10 mouse cellular contexts compared by ENCODE assay signal in genomic region chr11:19926843-19927120, GRCm38 (mm10). TPM values are rescaled to one million over a fixed set of nuclear protein-coding genes. Genes with fewer than 3 reads are reported as not detected.
A peak's percentile ranks its signal among the peaks of the same experiment; 100 is the strongest.
DNase-seq lines count a peak whose midpoint lies in the region; ATAC-seq lines count a peak whose summit lies in the region.
"Had no signal": no experiment of that assay in that cellular context is flagged by ENCODE, and none has a peak within 500 bp of the region (broad histone marks: within the 10 kb centered on the region; RNA-seq: fewer than 3 reads in every experiment).

No protein-coding gene starts in this region.

- no peak for DNase-seq in kidney, postnatal 10 days
- no peak for DNase-seq in adrenal gland, adult 8-10 months
- no peak for DNase-seq in thymus, postnatal 25 days
- DNase-seq: layer of hippocampus, adult 9-11 months had no signal

- no peak for ATAC-seq in kidney, embryonic 15.5 days (replicated peaks; ENCODE audit: low FRiP score)
- ATAC-seq in embryonic facial prominence, embryonic 15.5 days (ENCODE audit: insufficient number of reproducible peaks, low FRiP score, low TSS enrichment, low read depth): no peak
- ATAC-seq in hindbrain, embryonic 15.5 days (ENCODE audit: low FRiP score, low read depth): no peak
- ATAC-seq in midbrain, embryonic 15.5 days (replicated peaks): no peak
- ATAC-seq in granulocyte monocyte progenitor cell, adult 5-6 weeks (replicated peaks; ENCODE audit: poor library complexity, severe bottlenecking): no peak

- H3K27me3 ChIP-seq in kidney, embryonic 15.5 days: no peaks in the 10 kb centered on the region
- H3K27me3 ChIP-seq in embryonic facial prominence, embryonic 15.5 days: no peaks in the 10 kb centered on the region
- H3K27me3 ChIP-seq in hindbrain, embryonic 15.5 days: no peaks in the 10 kb centered on the region
- H3K27me3 ChIP-seq in midbrain, embryonic 15.5 days (replicated peaks): no peaks in the 10 kb centered on the region
- H3K27me3 ChIP-seq: Patski had no signal

- H3K9ac ChIP-seq in kidney, embryonic 15.5 days: no peak overlapping the region
- H3K9ac ChIP-seq in embryonic facial prominence, embryonic 15.5 days: no peak overlapping the region
- no peak overlapping the region for H3K9ac ChIP-seq in hindbrain, embryonic 15.5 days
- no peak overlapping the region for H3K9ac ChIP-seq in midbrain, embryonic 15.5 days

- no peaks in the 10 kb centered on the region for H3K36me3 ChIP-seq in kidney, embryonic 15.5 days
- H3K36me3 ChIP-seq in embryonic facial prominence, embryonic 15.5 days: no peaks in the 10 kb centered on the region
- H3K36me3 ChIP-seq in hindbrain, embryonic 15.5 days: no peaks in the 10 kb centered on the region
- H3K36me3 ChIP-seq in midbrain, embryonic 15.5 days (replicated peaks): no peaks in the 10 kb centered on the region

- no peaks in the 10 kb centered on the region for H3K9me3 ChIP-seq in kidney, embryonic 15.5 days (replicated peaks)
- H3K9me3 ChIP-seq in embryonic facial prominence, embryonic 15.5 days (replicated peaks): no peaks in the 10 kb centered on the region
- H3K9me3 ChIP-seq in hindbrain, embryonic 15.5 days: no peaks in the 10 kb centered on the region
- H3K9me3 ChIP-seq in midbrain, embryonic 15.5 days: no peaks in the 10 kb centered on the region

- 61% methylated on average over 2 of the region's 2 CpGs for WGBS in kidney, embryonic 15.5 days
- 68% methylated on average over 2 of the region's 2 CpGs for WGBS in embryonic facial prominence, embryonic 15.5 days
- 75% methylated on average over 2 of the region's 2 CpGs for WGBS in hindbrain, embryonic 15.5 days
- WGBS in midbrain, embryonic 15.5 days: 70% methylated on average over 2 of the region's 2 CpGs

- H3K4me1 ChIP-seq in kidney, embryonic 15.5 days: peaks cover 42% of the 10 kb centered on the region
- H3K4me1 ChIP-seq in embryonic facial prominence, embryonic 15.5 days: peaks cover 30% of the 10 kb centered on the region
- H3K4me1 ChIP-seq in hindbrain, embryonic 15.5 days (replicated peaks): peaks cover 31% of the 10 kb centered on the region
- peaks cover 26% of the 10 kb centered on the region for H3K4me1 ChIP-seq in midbrain, embryonic 15.5 days

- H3K4me2 ChIP-seq in kidney, embryonic 15.5 days: peak overlapping the region; percentile 87
- peak overlapping the region; percentile 82; the same call in 1 of the 2 replicates for H3K4me2 ChIP-seq in embryonic facial prominence, embryonic 15.5 days (replicated peaks)
- peak overlapping the region; percentile 64 for H3K4me2 ChIP-seq in hindbrain, embryonic 15.5 days
- H3K4me2 ChIP-seq in midbrain, embryonic 15.5 days: peak overlapping the region; percentile 69

- no peak overlapping the region for H3K27ac ChIP-seq in kidney, embryonic 15.5 days
- H3K27ac ChIP-seq in embryonic facial prominence, embryonic 15.5 days (replicated peaks): peak overlapping the region; percentile 28; the same call in 1 of the 2 replicates
- no peak overlapping the region for H3K27ac ChIP-seq in hindbrain, embryonic 15.5 days (replicated peaks)
- peak overlapping the region; percentile 93; the same call in 1 of the 2 replicates for H3K27ac ChIP-seq in midbrain, embryonic 15.5 days

- 0 out of 2 replicates have a peak overlapping the region, but pooled peaks have one; percentile 92 for H3K4me3 ChIP-seq in kidney, embryonic 15.5 days (replicated peaks)
- no peak overlapping the region for H3K4me3 ChIP-seq in embryonic facial prominence, embryonic 15.5 days (replicated peaks)
- H3K4me3 ChIP-seq in hindbrain, embryonic 15.5 days: peak overlapping the region; percentile 86
- H3K4me3 ChIP-seq in midbrain, embryonic 15.5 days: peak overlapping the region; percentile 56

RNA-seq across cellular contexts. Expression of gene Spred2, which starts 2.6 kb away (rescaled TPM):
- polyA plus RNA-seq in kidney, embryonic 15.5 days (2015; fragmentation: Nextera tagmentation; extraction: Ambion mirVana): 9.8 and 11.0 TPM in 2 replicates
- 8.5 and 9.7 TPM in 2 replicates for polyA plus RNA-seq in embryonic facial prominence, embryonic 15.5 days (2015; fragmentation: Nextera tagmentation; extraction: Ambion mirVana)
- polyA plus RNA-seq in hindbrain, embryonic 15.5 days (2015; fragmentation: Nextera tagmentation; extraction: Ambion mirVana): 6.9 and 7.3 TPM in 2 replicates
- polyA plus RNA-seq in midbrain, embryonic 15.5 days (2015; fragmentation: Nextera tagmentation; extraction: Ambion mirVana): 6.1 and 6.2 TPM in 2 replicates
- total RNA-seq in adrenal gland, adult 8-10 months (2022): 10 to 100 TPM; 31.6 to 39.9 (median 37.2) TPM
- 16.8 and 19.4 TPM in 2 replicates for total RNA-seq in granulocyte monocyte progenitor cell, adult 5-6 weeks (2014; fragmentation: Nextera tagmentation)
- total RNA-seq in granulocyte monocyte progenitor cell, adult 5-6 weeks (2017): 4.6 and 6.8 TPM in 2 replicates

Comparison
In these comparisons a context has a peak if more than half of its experiments do, and no peak if none do; other contexts are left out.
1. H3K27ac ChIP-seq: peak in embryonic facial prominence, embryonic 15.5 days (single experiment) and midbrain, embryonic 15.5 days (single experiment); none in kidney, embryonic 15.5 days (single experiment) and hindbrain, embryonic 15.5 days (single experiment).
2. Peak in every context shown above with its lines, with median percentiles within 50 percentile points of each other: H3K4me2 ChIP-seq.